Mouse (Mus musculus) CH12.LX (cell line): ENCODE data around the gene Phf23. TPM values are rescaled to one million over a fixed set of nuclear protein-coding genes. Genes with fewer than 3 reads are reported as not detected.
A peak's percentile ranks its signal among the peaks of the same experiment; 100 is the strongest.

Experiments
- DNase-seq: peaks from one replicate; pipeline ENCODE4 v3.0.0-alpha.2; 2013; ENCODE audit errors: extremely low read depth
- H3K27ac ChIP-seq: 2 replicates; pipeline ENCODE4 v1.5.1; 2012; ENCODE audit warnings: low read depth, mild to moderate bottlenecking, control low read depth, moderate library complexity; ENCODE audit not compliant: insufficient read depth
- H3K27me3 ChIP-seq: replicated peaks from 2 replicates; pipeline ENCODE3; 2012; ENCODE audit warnings: inconsistent platforms
- H3K36me3 ChIP-seq, 2 experiments: replicated peaks in 1 of 2; 2 replicates each; pipeline versions ENCODE3 to v1.6.1; 2012; ENCODE audit warnings: inconsistent platforms in 1 of 2, low read length in 1 of 2, mild to moderate bottlenecking in 1 of 2, mixed read lengths in 1 of 2, moderate library complexity in 1 of 2; ENCODE audit not compliant: control insufficient read depth in 1 of 2, insufficient read depth in 1 of 2
- H3K4me1 ChIP-seq, 2 experiments: 2 replicates each; pipeline ENCODE4 v1.6.1; 2012; ENCODE audit warnings: inconsistent platforms in 1 of 2, moderate library complexity in 1 of 2; ENCODE audit not compliant: insufficient read depth in 2 of 2, control insufficient read depth in 1 of 2
- H3K4me2 ChIP-seq: 2 replicates; pipeline ENCODE4 v1.6.1; 2012; ENCODE audit warnings: low read depth, mild to moderate bottlenecking, control low read depth; ENCODE audit not compliant: poor library complexity, insufficient read depth, severe bottlenecking
- H3K4me3 ChIP-seq, 3 experiments: fragments of 150-350 bp in 1 of 3; sonication (generic) in 1 of 3; replicated peaks in 1 of 3; 2 replicates each; pipeline versions ENCODE3 to v1.5.1; 2011 to 2012; ENCODE audit warnings: low read depth in 2 of 3, low read length in 2 of 3, mild to moderate bottlenecking in 2 of 3, moderate library complexity in 2 of 3, control low read depth in 1 of 3, improper control_type of control experiment in 1 of 3, inconsistent platforms in 1 of 3, mixed read lengths in 1 of 3; ENCODE audit not compliant: poor library complexity in 1 of 3
- H3K79me2 ChIP-seq: replicated peaks from 2 replicates; pipeline ENCODE4 v1.6.1; 2012; ENCODE audit warnings: mild to moderate bottlenecking, moderate library complexity; ENCODE audit not compliant: control insufficient read depth, poor library complexity, insufficient read depth, severe bottlenecking; ENCODE audit errors: extremely low read depth
- H3K9ac ChIP-seq: 2 replicates; pipeline ENCODE4 v1.6.1; 2012; ENCODE audit warnings: low read depth, mild to moderate bottlenecking, control low read depth, moderate library complexity; ENCODE audit not compliant: insufficient read depth
- H3K9me3 ChIP-seq: replicated peaks from 2 replicates; pipeline ENCODE3; 2012; ENCODE audit warnings: low read length, inconsistent platforms, mixed read lengths
- BHLHE40 ChIP-seq: IDR thresholded peaks from 2 replicates; pipeline ENCODE4 v1.6.1; 2011; ENCODE audit warnings: mild to moderate bottlenecking, low read depth, low read length, improper control_type of control experiment
- E2F4 ChIP-seq: IDR thresholded peaks from 2 replicates; pipeline ENCODE4 v1.6.1; 2011; ENCODE audit warnings: low read depth, low read length, improper control_type of control experiment; ENCODE audit not compliant: insufficient replicate concordance
- ELF1 ChIP-seq: IDR thresholded peaks from 2 replicates; pipeline ENCODE4 v1.6.1; 2014; ENCODE audit warnings: low read depth, mild to moderate bottlenecking, inconsistent platforms, low read length, improper control_type of control experiment
- EP300 ChIP-seq: IDR thresholded peaks from 2 replicates; pipeline ENCODE4 v1.6.1; 2011; ENCODE audit warnings: low read length, improper control_type of control experiment
- HCFC1 ChIP-seq: IDR thresholded peaks from 2 replicates; pipeline ENCODE4 v1.6.1; 2012; ENCODE audit warnings: low read depth, mild to moderate bottlenecking, inconsistent platforms, low read length, improper control_type of control experiment
- IRF4 ChIP-seq: IDR thresholded peaks from 2 replicates; pipeline ENCODE4 v1.6.1; 2014; ENCODE audit warnings: low read depth, mild to moderate bottlenecking, inconsistent platforms, low read length, improper control_type of control experiment
- JUN ChIP-seq: IDR thresholded peaks from 2 replicates; pipeline ENCODE4 v1.6.1; 2011; ENCODE audit warnings: low read depth, mild to moderate bottlenecking, low read length, improper control_type of control experiment, moderate library complexity; ENCODE audit not compliant: insufficient read depth
- JUND ChIP-seq: conservative IDR thresholded peaks from 2 replicates; pipeline ENCODE4 v1.6.1; 2011; ENCODE audit warnings: low read depth, low read length, improper control_type of control experiment
- MAFK ChIP-seq: IDR thresholded peaks from 2 replicates; pipeline ENCODE4 v1.6.1; 2011; ENCODE audit warnings: low read length, improper control_type of control experiment; ENCODE audit not compliant: insufficient replicate concordance
- MAZ ChIP-seq: IDR thresholded peaks from 2 replicates; pipeline ENCODE4 v1.6.1; 2012; ENCODE audit warnings: low read depth, mild to moderate bottlenecking, inconsistent platforms, low read length, improper control_type of control experiment, moderate library complexity
- MYC ChIP-seq: IDR thresholded peaks from 2 replicates; pipeline ENCODE4 v1.6.1; 2011; ENCODE audit warnings: low read depth, mild to moderate bottlenecking, improper control_type of control experiment, low read length
- NELFE ChIP-seq: IDR thresholded peaks from 2 replicates; pipeline ENCODE4 v1.6.1; 2011; ENCODE audit warnings: low read depth, low read length, improper control_type of control experiment
- NRF1 ChIP-seq: IDR thresholded peaks from 2 replicates; pipeline ENCODE4 v1.6.1; 2014; ENCODE audit warnings: low read depth, mild to moderate bottlenecking, inconsistent platforms, low read length, improper control_type of control experiment, moderate library complexity
- POLR2A ChIP-seq: IDR thresholded peaks from 2 replicates; pipeline ENCODE4 v1.6.1; 2011; ENCODE audit warnings: low read depth, mild to moderate bottlenecking, improper control_type of control experiment, low read length
- SMC3 ChIP-seq: IDR thresholded peaks from 2 replicates; pipeline ENCODE4 v1.6.1; 2011; ENCODE audit warnings: low read depth, low read length, improper control_type of control experiment
- TBP ChIP-seq: conservative IDR thresholded peaks from 2 replicates; pipeline ENCODE4 v1.6.1; 2011; ENCODE audit warnings: low read depth, low read length, improper control_type of control experiment
- USF2 ChIP-seq: conservative IDR thresholded peaks from 2 replicates; pipeline ENCODE4 v1.6.1; 2011; ENCODE audit warnings: low read depth, low read length, improper control_type of control experiment
- ZC3H11A ChIP-seq: IDR thresholded peaks from 2 replicates; pipeline ENCODE4 v1.6.1; 2012; ENCODE audit warnings: low read depth, mild to moderate bottlenecking, inconsistent platforms, low read length, improper control_type of control experiment
- ZKSCAN1 ChIP-seq: IDR thresholded peaks from 2 replicates; pipeline ENCODE4 v1.6.1; 2012; ENCODE audit warnings: low read depth, inconsistent platforms, low read length, improper control_type of control experiment, borderline replicate concordance
- ZMIZ1 ChIP-seq: IDR thresholded peaks from 2 replicates; pipeline ENCODE4 v1.6.1; 2012; ENCODE audit warnings: low read depth, mild to moderate bottlenecking, inconsistent platforms, low read length, improper control_type of control experiment
- ZNF384 ChIP-seq: IDR thresholded peaks from 2 replicates; pipeline ENCODE4 v1.6.1; 2012; ENCODE audit warnings: low read depth, low read length, improper control_type of control experiment, inconsistent platforms
- dilution Hi-C: fragments of 300-500 bp; cut with MboI; formaldehyde crosslinking; loops from 2 replicates; pipeline ENCODE4 v1.14.3; 2020; ENCODE audit warnings: low sequenced_read_pairs; ENCODE audit not compliant: extremely low pct_unique_long_range_greater_than_20kb, extremely low pct_ligation_motif_present
- in situ Hi-C: fragments of 300-500 bp; cut with MboI; formaldehyde crosslinking; loops from 3 replicates; pipeline ENCODE4 v1.14.3; 2019; ENCODE audit warnings: low sequenced_read_pairs, low pct_ligation_motif_present, low pct_unique_long_range_greater_than_20kb, mixed read lengths
- polyA plus RNA-seq: library from polyadenylated mRNA; unstranded; fragments of >175 nt; gene quantifications from 2 replicates; pipeline ENCODE4 v1.2.1, GENCODE M21; 2012; ENCODE audit warnings: low read depth; ENCODE audit not compliant: insufficient read length
- total RNA-seq, 2 experiments: library from RNA; depleted of rRNA; stranded (reverse); fragments of 300-350 nt in 1 of 2; fragments of >200 nt in 1 of 2; gene quantifications; 2 replicates each; pipeline ENCODE4 v1.2.3; 2012 to 2014

Gene Phf23
- total and polyA plus RNA-seq, 3 experiments = 67.2 to 93.2 (median 69.0) TPM

DNA sequence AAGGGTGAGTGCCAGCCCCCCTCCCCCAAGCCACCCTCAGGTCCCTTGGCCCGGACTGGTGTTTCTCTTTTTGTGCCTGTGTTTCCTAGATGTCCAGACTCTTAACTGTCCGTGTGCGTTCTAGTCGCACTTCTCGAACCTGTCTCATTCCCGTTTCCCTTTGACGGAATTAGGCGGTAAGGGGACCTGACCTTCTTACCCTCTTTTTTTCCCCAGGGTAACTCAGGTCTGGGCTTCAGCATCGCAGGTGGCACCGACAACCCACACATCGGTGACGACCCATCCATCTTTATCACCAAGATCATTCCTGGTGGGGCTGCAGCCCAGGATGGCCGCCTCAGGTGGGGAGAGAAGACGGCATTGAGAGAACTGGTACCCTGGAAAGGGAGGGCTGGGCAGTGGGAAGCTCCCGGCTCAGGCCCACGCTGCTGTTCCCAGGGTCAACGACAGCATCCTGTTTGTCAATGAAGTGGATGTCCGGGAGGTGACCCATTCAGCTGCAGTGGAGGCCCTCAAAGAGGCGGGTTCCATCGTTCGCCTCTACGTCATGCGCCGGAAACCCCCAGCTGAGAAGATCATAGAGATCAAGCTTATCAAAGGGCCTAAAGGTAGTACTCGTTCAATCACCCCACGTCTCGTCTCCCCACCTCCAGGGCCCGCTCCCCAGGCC, 35.2 kb downstream of the Phf23 start:
- Histone ChIP-seq H3K36me3 (peaks cover 11 to 24% of the 10 kb centered on the region in 2 experiments), H3K4me3 (peak overlapping the region in 1 of 3 experiments; percentile 56), H3K9ac (peak overlapping the region; percentile 21; the same call in 1 of the 2 replicates), H3K79me2 (no peaks in the 10 kb centered on the region), H3K27ac (no peak overlapping the region), H3K9me3 (no peaks in the 10 kb centered on the region), H3K4me2 (peak overlapping the region; percentile 53), H3K27me3 (peaks cover 3% of the 10 kb centered on the region), H3K4me1 (peaks cover 19 to 32% of the 10 kb centered on the region in 2 experiments)
- in situ Hi-C loops (no loop called here), dilution Hi-C loops (no loop called here)
- no peak for DNase-seq
- no peak for TF ChIP-seq ELF1
- TF ChIP-seq JUND = no peak
- no peak for TF ChIP-seq TBP
- TF ChIP-seq NRF1 = no peak

DNA sequence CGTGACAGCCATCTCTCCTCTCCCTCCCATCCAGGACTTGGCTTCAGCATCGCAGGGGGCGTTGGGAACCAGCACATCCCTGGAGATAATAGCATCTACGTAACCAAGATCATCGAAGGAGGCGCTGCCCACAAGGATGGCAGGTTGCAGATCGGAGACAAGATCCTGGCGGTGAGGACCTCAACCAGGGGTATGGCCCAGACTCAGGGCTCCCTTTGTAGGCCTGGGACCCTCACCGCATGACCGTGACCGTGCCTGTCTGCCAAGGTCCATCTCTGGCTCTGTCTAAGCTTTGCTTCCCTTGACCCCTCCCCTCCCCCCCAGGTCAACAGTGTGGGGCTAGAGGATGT, 35.7 kb downstream of the Phf23 start:
- Histone ChIP-seq H3K9ac (no peak overlapping the region), H3K79me2 (no peaks in the 10 kb centered on the region), H3K27me3 (peaks cover under 1% of the 10 kb centered on the region), H3K27ac (no peak overlapping the region), H3K4me1 (peaks cover 19 to 32% of the 10 kb centered on the region in 2 experiments), H3K4me3 (no peak overlapping the region), H3K36me3 (peaks cover 11 to 24% of the 10 kb centered on the region in 2 experiments), H3K4me2 (no peak overlapping the region), H3K9me3 (no peaks in the 10 kb centered on the region)
- in situ Hi-C loops = no loop called here
- dilution Hi-C loops = no loop called here
- DNase-seq = no peak
- TF ChIP-seq MAZ = no peak
- no peak for TF ChIP-seq NELFE
- no peak for TF ChIP-seq JUN
- no peak for TF ChIP-seq USF2
- no peak for TF ChIP-seq E2F4
- no peak for TF ChIP-seq IRF4
- no peak for TF ChIP-seq ZC3H11A
- no peak for TF ChIP-seq BHLHE40
- no peak for TF ChIP-seq ZMIZ1
- TF ChIP-seq MYC = no peak
- TF ChIP-seq EP300 = no peak
- TF ChIP-seq POLR2A = no peak
- no peak for TF ChIP-seq ZNF384
- no peak for TF ChIP-seq ZKSCAN1
- TF ChIP-seq MAFK = no peak
- no peak for TF ChIP-seq SMC3
- TF ChIP-seq HCFC1 = no peak
